Mouse (Mus musculus) limb, embryonic 12.5 days (tissue): ENCODE results near the gene Cep350. TPM values are rescaled to one million over a fixed set of nuclear protein-coding genes. Genes with fewer than 3 reads are reported as not detected.
A peak's percentile ranks its signal among the peaks of the same experiment; 100 is the strongest.

ENCODE experiments used
- ATAC-seq: fragments of 200-750 bp; cut with Nextera tagmentation; 2 replicates; pipeline ENCODE4 v1.8.0; 2017; ENCODE audit warnings: low read depth, moderate TSS enrichment; ENCODE audit not compliant: insufficient number of reproducible peaks, insufficient read depth, low FRiP score, low TSS enrichment
- H3K27ac ChIP-seq: fragments of 300-500 bp; sonication (generic); 2 replicates; pipeline ENCODE4 v1.5.1; 2016; ENCODE audit warnings: mild to moderate bottlenecking, moderate library complexity
- H3K27me3 ChIP-seq: fragments of 300-500 bp; sonication (generic); 2 replicates; pipeline ENCODE4 v1.6.1; 2016; ENCODE audit warnings: mild to moderate bottlenecking, moderate library complexity
- H3K36me3 ChIP-seq: fragments of 300-500 bp; sonication (generic); 2 replicates; pipeline ENCODE4 v1.6.1; 2016; ENCODE audit warnings: mild to moderate bottlenecking, moderate library complexity
- H3K4me1 ChIP-seq: fragments of 300-500 bp; sonication (generic); replicated peaks from 2 replicates; pipeline ENCODE4 v1.6.1; 2016
- H3K4me2 ChIP-seq: fragments of 300-500 bp; sonication (generic); 2 replicates; pipeline ENCODE4 v1.6.1; 2016; ENCODE audit warnings: mild to moderate bottlenecking, moderate library complexity
- H3K4me3 ChIP-seq: fragments of 300-500 bp; sonication (generic); replicated peaks from 2 replicates; pipeline ENCODE4 v1.5.1; 2016; ENCODE audit warnings: mild to moderate bottlenecking
- H3K9ac ChIP-seq: fragments of 300-500 bp; sonication (generic); replicated peaks from 2 replicates; pipeline ENCODE4 v1.6.1; 2016; ENCODE audit warnings: mild to moderate bottlenecking, moderate library complexity
- H3K9me3 ChIP-seq: fragments of 300-500 bp; sonication (generic); 2 replicates; pipeline ENCODE4 v1.6.1; 2016; ENCODE audit warnings: mild to moderate bottlenecking, moderate library complexity
- WGBS: fragments of 180-500 bp; shearing (Covaris S2); methylation state at CpG from one replicate; pipeline ENCODE4 v1.1.7; 2016; 5-methylcytosine and 5-hydroxymethylcytosine counted together
- polyA plus RNA-seq: library from polyadenylated mRNA; unstranded; fragments of >200 nt; fragmentation: Nextera tagmentation; extraction: Ambion mirVana; gene quantifications from 2 replicates; pipeline ENCODE4 v1.2.1, GENCODE M21; 2016

The Cep350 gene
- polyA plus RNA-seq, 1 experiment from 2014 or later = 12.5 TPM

GRCm38 (mm10) chr1:155830861-155831260 is 142.2 kb downstream of the Cep350 start:
- H3K36me3 ChIP-seq = no peaks in the 10 kb centered on the region
- H3K9ac ChIP-seq = no peak overlapping the region
- no peak overlapping the region for H3K27ac ChIP-seq
- H3K9me3 ChIP-seq = no peaks in the 10 kb centered on the region
- 0 out of 2 replicates have a peak, but pooled peaks cover 6% of the 10 kb centered on the region for H3K4me1 ChIP-seq
- no peak overlapping the region for H3K4me2 ChIP-seq
- ATAC-seq = no peak
- no peaks in the 10 kb centered on the region for H3K27me3 ChIP-seq
- 81% methylated on average over 6 of the region's 6 CpGs for WGBS
- no peak overlapping the region for H3K4me3 ChIP-seq

- Histone ChIP-seq H3K27ac (no peak overlapping the region), H3K27me3 (no peaks in the 10 kb centered on the region), H3K4me3 (no peak overlapping the region), H3K4me2 (no peak overlapping the region), H3K9me3 (no peaks in the 10 kb centered on the region), H3K36me3 (no peaks in the 10 kb centered on the region), H3K4me1 (0 out of 2 replicates have a peak, but pooled peaks cover 6% of the 10 kb centered on the region), H3K9ac (no peak overlapping the region)
- 74% methylated on average over 8 of the region's 8 CpGs for WGBS
- no peak for ATAC-seq
These were observed 145.3 kb downstream of the Cep350 start for GRCm38 (mm10) chr1:155827703-155828295.

- H3K4me2 ChIP-seq = no peak overlapping the region
- no peak for ATAC-seq
- H3K27me3 ChIP-seq = no peaks in the 10 kb centered on the region
- 0 out of 2 replicates have a peak, but pooled peaks cover 6% of the 10 kb centered on the region for H3K4me1 ChIP-seq
- H3K27ac ChIP-seq = no peak overlapping the region
- H3K4me3 ChIP-seq = no peak overlapping the region
- WGBS = 41% methylated on average over 5 of the region's 5 CpGs
- H3K9me3 ChIP-seq = peaks cover 3% of the 10 kb centered on the region; the same call in 1 of the 2 replicates
- no peak overlapping the region for H3K9ac ChIP-seq
- no peaks in the 10 kb centered on the region for H3K36me3 ChIP-seq
These were observed 146.2 kb downstream of the Cep350 start for GRCm38 (mm10) chr1:155826803-155827395.

- Histone ChIP-seq H3K27ac (no peak overlapping the region), H3K4me3 (no peak overlapping the region), H3K27me3 (no peaks in the 10 kb centered on the region), H3K9me3 (peaks cover 5% of the 10 kb centered on the region; the same call in 1 of the 2 replicates), H3K36me3 (no peaks in the 10 kb centered on the region), H3K9ac (no peak overlapping the region), H3K4me1 (0 out of 2 replicates have a peak, but pooled peaks cover 6% of the 10 kb centered on the region), H3K4me2 (no peak overlapping the region)
- no peak for ATAC-seq
- WGBS = 83% methylated on average over 4 of the region's 4 CpGs
These were observed 146.9 kb downstream of the Cep350 start for GRCm38 (mm10) chr1:155825940-155826716.

- Histone ChIP-seq H3K27me3 (no peaks in the 10 kb centered on the region), H3K27ac (no peak overlapping the region), H3K36me3 (no peaks in the 10 kb centered on the region), H3K4me2 (no peak overlapping the region), H3K4me3 (no peak overlapping the region), H3K4me1 (no peaks in the 10 kb centered on the region), H3K9ac (no peak overlapping the region), H3K9me3 (peaks cover 5% of the 10 kb centered on the region; the same call in 1 of the 2 replicates)
- ATAC-seq = no peak
- 91% methylated on average over 5 of the region's 5 CpGs for WGBS
These were observed 152.4 kb downstream of the Cep350 start for GRCm38 (mm10) chr1:155820646-155821045.

GRCm38 (mm10) chr1:155816167-155816566 is 156.9 kb downstream of the Cep350 start:
- no peak overlapping the region for H3K27ac ChIP-seq
- no peak overlapping the region for H3K4me3 ChIP-seq
- no peak for ATAC-seq
- H3K4me2 ChIP-seq = no peak overlapping the region
- WGBS = 64% methylated on average over 2 of the region's 2 CpGs
- no peaks in the 10 kb centered on the region for H3K36me3 ChIP-seq
- no peak overlapping the region for H3K9ac ChIP-seq
- H3K4me1 ChIP-seq = peaks cover 8% of the 10 kb centered on the region
- no peaks in the 10 kb centered on the region for H3K9me3 ChIP-seq
- no peaks in the 10 kb centered on the region for H3K27me3 ChIP-seq

- Histone ChIP-seq H3K4me3 (peak within 1 kb of the TSS; percentile 74), H3K9ac (peak within 1 kb of the TSS; percentile 73), H3K9me3 (no peaks in the 10 kb centered on the region), H3K27ac (peak within 1 kb of the TSS; percentile 76; the same call in 1 of the 2 replicates), H3K27me3 (no peaks in the 10 kb centered on the region), H3K4me2 (peak within 1 kb of the TSS; percentile 68), H3K4me1 (peaks cover 25% of the 10 kb centered on the region), H3K36me3 (no peaks in the 10 kb centered on the region)
- peak; percentile 85 for ATAC-seq
- under 1% methylated on average over 67 of the region's 67 CpGs for WGBS
These were observed 160.2 kb downstream of the Cep350 start, which contains the start of gene Qsox1 for GRCm38 (mm10) chr1:155812581-155813499. Qsox1 (minus strand) TSS chr1:155812889.

- Histone ChIP-seq H3K4me1 (peaks cover 25% of the 10 kb centered on the region), H3K36me3 (no peaks in the 10 kb centered on the region)
- 5% methylated on average over 21 of the region's 22 CpGs for WGBS
These were observed 161.0 kb downstream of the Cep350 start for GRCm38 (mm10) chr1:155811995-155812580.

GRCm38 (mm10) chr1:155810616-155811015 is 162.4 kb downstream of the Cep350 start:
- Histone ChIP-seq H3K27ac (peak overlapping the region; percentile 13; the same call in 1 of the 2 replicates), H3K4me2 (peak overlapping the region; percentile 68), H3K4me1 (peaks cover 25% of the 10 kb centered on the region), H3K4me3 (no peak overlapping the region), H3K9ac (no peak overlapping the region), H3K36me3 (no peaks in the 10 kb centered on the region), H3K9me3 (no peaks in the 10 kb centered on the region), H3K27me3 (no peaks in the 10 kb centered on the region)
- no peak for ATAC-seq
- 38% methylated on average over 7 of the region's 7 CpGs for WGBS

More at GRCm38 (mm10) chr1:155811995-155812580, 161.0 kb downstream of the Cep350 start:
- ATAC-seq = no peak
- peak overlapping the region; percentile 76; the same call in 1 of the 2 replicates for H3K27ac ChIP-seq
- peak overlapping the region; percentile 73 for H3K9ac ChIP-seq
- peak overlapping the region; percentile 74 for H3K4me3 ChIP-seq
- H3K9me3 ChIP-seq = no peaks in the 10 kb centered on the region
- peak overlapping the region; percentile 68 for H3K4me2 ChIP-seq
- H3K27me3 ChIP-seq = no peaks in the 10 kb centered on the region
